Mouse (Mus musculus) retina, embryonic 14.5 days (tissue): ENCODE measurements around the gene Pcbd1.

ENCODE experiments used
- DNase-seq: peaks from one replicate; pipeline ENCODE4 v3.0.0-alpha.2; 2015; ENCODE audit warnings: low spot score

Pcbd1 gene

GRCm38 (mm10) chr10:61089170-61090142 lies at the start of gene Pcbd1:
Gene Pcbd1 (plus strand): TSS chr10:61089331.
- peak; percentile 80 for DNase-seq

- DNase-seq: no peak
Observed at GRCm38 (mm10) chr10:61039657-61040056, 49.5 kb upstream of the Pcbd1 start.

GRCm38 (mm10) chr10:61045081-61045480 lies 44.0 kb upstream of the Pcbd1 start:
- peak; percentile 73 for DNase-seq

GRCm38 (mm10) chr10:61051993-61052613 lies 37.0 kb upstream of the Pcbd1 start:
- DNase-seq: peak; percentile 92

GRCm38 (mm10) chr10:61056661-61057060 lies 32.5 kb upstream of the Pcbd1 start:
- DNase-seq: no peak

GRCm38 (mm10) chr10:61059101-61059500 lies 30.0 kb upstream of the Pcbd1 start:
- DNase-seq: no peak

GRCm38 (mm10) chr10:61059543-61060110 lies 29.5 kb upstream of the Pcbd1 start:
- no peak for DNase-seq

- no peak for DNase-seq
Observed at GRCm38 (mm10) chr10:61063271-61063864, 25.8 kb upstream of the Pcbd1 start.

- DNase-seq: peak; percentile 82
Observed at GRCm38 (mm10) chr10:61064635-61065034, 24.5 kb upstream of the Pcbd1 start.

- DNase-seq: no peak
Observed at GRCm38 (mm10) chr10:61065287-61066005, 23.7 kb upstream of the Pcbd1 start.

GRCm38 (mm10) chr10:61068436-61069192 lies 20.5 kb upstream of the Pcbd1 start:
- peak; percentile 92 for DNase-seq

GRCm38 (mm10) chr10:61069248-61069647 lies 19.9 kb upstream of the Pcbd1 start:
- DNase-seq: peak; percentile 69

- peak; percentile 84 for DNase-seq
Observed at GRCm38 (mm10) chr10:61072324-61072723, 16.8 kb upstream of the Pcbd1 start.

GRCm38 (mm10) chr10:61074643-61075042 lies 14.5 kb upstream of the Pcbd1 start:
- no peak for DNase-seq

GRCm38 (mm10) chr10:61075607-61076006 lies 13.5 kb upstream of the Pcbd1 start:
- DNase-seq: no peak

- peak; percentile 92 for DNase-seq
Observed at GRCm38 (mm10) chr10:61080227-61080930, 8.8 kb upstream of the Pcbd1 start.

- DNase-seq: no peak
Observed at GRCm38 (mm10) chr10:61080931-61081255, 8.2 kb upstream of the Pcbd1 start.

GRCm38 (mm10) chr10:61085364-61085763 lies 3.8 kb upstream of the Pcbd1 start:
- no peak for DNase-seq

- DNase-seq: no peak
Observed at GRCm38 (mm10) chr10:61086502-61086901, 2.6 kb upstream of the Pcbd1 start.

GRCm38 (mm10) chr10:61088468-61088867 lies 663 bp upstream of the Pcbd1 start:
- DNase-seq: no peak
